Mouse (Mus musculus) left cerebral cortex, adult 18-20 months (tissue): ENCODE results near the gene Cgas. TPM values are rescaled to one million over a fixed set of nuclear protein-coding genes. Genes with fewer than 3 reads are reported as not detected.

Experiments used
- DNase-seq, 2 experiments: peaks; one replicate each; pipeline ENCODE4 v3.0.0; 2021 to 2022; ENCODE audit warnings: low spot score in 2 of 2, mixed read lengths in 1 of 2
- total RNA-seq, 2 experiments: library from RNA; stranded (reverse); gene quantifications; 2 replicates each; pipeline ENCODE4 v1.2.3; 2021

The Cgas gene
- total RNA-seq, 2 experiments from 2014 or later, result 0.40 to 0.65 TPM

DNA sequence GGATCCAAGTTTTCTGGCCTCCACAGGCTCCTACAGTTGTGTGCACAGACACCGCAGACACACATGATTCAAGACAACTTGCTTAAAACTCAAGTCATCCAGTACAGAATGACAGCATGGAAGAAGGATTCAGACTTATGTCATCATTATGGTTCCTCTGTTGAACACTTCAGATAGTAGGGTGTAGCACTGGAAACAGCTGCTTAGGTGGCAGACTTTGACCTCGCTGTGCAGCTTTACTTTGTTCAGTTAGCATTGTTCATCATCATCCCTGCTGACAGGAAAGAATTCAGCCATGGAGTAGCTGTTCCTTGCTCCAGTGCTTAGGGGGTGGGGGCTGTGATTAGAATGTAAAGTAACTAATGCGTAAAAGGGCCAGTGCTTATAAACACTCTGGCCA is 22.7 kb upstream of the Cgas start:
- no peak for DNase-seq

DNA sequence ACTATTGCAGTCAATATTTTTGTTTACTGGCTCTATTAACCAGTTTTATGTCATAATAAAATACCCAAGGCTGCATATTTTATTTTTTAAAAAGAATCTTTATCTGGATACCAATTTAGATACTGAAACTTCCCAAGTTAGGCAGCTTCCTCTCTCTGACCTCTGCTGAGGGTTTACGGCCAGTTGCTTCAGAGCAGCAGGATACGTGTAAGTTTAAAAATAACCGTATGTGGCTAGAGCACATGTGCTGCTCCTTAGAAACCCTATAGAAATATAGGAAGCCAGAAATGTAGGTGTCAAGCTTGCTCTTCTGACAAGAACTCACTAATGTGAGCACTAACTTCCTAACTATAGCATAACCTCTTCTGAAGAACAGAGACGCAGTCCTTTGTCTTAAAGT is 20.3 kb upstream of the Cgas start:
- no peak for DNase-seq

DNA sequence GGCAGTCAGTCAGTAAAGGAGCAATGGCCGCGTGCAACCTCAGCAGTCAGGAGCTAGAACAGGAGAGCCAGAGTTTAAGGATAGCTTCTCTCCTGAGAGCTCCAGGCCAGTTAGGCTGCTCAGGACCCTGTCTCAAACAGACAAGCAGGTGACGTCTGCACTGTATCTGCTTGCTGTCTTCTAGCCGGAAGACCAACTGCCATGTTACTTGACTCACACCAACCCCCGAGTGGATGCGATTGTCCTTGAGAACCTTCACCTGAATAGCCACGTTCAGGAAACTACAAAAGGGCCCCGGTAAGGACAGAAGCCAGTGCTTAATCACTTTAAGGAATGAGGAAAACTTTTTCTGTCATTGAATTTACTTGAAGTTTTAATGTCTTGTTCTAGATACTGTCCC is 14.0 kb upstream of the Cgas start:
- no peak for DNase-seq

DNA sequence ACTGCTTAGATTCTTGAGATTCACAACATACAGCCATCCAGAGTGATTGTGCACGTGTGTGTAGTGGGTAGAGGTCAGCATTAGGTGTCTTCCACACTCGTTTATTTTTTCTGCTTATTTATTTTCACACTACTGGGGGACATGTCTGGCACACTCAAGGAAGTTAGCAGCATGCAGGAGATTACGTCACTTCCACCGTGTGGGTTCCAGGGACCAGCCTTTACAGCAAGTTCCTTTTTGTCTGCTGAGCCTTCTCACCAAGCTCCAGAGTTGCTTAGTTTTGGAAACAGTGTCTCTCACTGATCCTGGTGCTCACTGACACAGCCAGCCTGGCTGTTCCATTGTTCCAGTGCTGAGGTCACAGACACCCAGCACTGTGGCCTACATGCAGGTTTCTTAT is 8.3 kb upstream of the Cgas start:
- DNase-seq, result no peak

DNA sequence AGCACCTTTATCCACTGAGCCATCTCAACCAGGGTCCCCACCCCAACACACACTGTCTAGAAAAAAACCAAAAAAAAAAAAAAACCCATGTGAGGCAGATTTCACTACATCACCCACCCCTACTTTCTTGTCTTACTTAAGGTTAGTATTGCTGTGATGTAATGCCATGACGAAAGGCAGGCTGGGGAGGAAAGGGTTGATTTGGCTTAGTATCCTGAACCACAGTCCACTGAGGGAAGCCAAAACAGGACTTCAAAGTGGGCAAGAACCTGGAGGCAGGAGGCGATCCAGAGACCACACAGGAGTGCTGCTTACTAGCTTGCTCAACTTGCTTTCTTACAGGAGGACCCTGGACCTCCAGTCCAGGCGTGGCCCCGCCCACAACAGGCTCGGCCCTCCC is 7.4 kb upstream of the Cgas start:
- DNase-seq, result no peak

DNA sequence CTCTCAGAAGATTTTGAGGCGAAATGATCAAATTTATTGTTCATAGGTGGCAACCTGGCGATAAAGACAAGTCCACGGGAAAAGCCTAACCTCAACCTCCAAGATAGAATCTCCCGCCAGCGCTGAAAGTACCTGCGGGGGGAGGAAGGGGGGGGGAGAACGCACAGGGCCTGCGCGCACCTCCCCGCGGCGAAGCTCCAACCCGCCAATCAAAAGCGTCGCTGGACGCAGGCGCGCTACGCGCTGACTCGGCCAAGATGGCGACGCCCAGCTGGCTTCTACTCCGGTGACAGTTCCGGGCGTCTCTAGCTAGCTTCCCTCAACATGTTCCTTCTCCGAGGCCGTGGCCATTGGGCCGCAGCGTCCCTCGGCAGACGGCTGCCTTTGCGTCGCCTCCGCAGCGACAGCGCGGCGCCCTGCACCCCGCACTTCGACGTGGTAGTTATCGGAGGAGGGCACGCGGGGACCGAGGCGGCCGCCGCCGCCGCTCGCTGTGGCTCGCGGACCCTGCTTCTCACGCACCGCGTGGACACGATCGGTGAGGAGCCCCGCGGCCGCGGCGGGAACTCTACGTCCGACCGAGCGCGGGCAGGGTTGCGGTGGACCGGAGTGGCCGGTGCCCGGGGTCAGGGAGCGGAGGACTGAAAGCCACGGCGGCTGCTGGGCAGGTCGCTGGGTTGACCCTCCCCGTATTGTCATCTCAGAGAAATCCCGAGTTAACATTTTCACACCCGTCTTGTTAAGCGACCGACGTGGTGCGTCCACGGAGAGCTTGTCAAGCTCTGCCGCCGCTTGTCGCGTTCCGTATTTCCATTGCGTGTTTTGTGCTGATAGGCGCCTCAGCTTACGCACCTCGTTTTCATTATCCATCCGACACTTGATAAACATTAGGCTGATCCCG is 5.2 kb upstream of the Cgas start, which contains the start of the genes Mto1 and Gm17324:
TSS of gene Mto1 (plus strand) at position 236 of the 901 bp plus-strand sequence.
TSS of gene Gm17324 (minus strand) at position 814 of the 901 bp plus-strand sequence.
- peak; percentile 85 to 91 for DNase-seq

DNA sequence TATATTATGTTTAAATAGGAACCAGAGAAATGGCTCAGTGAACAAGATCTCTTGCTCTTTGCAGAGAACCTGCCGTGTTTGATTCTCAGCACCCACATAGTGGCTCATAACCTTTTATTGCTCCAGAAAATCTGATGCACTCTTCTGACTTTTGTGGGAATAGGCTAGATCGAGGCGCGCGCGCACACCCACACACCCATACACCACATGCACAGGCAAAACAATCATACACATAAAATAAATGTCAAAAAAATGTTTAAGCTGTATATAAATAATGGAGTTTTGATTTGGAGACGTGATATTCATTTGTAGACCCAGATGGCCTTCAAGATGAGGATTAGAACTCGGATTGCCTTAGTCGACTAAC is 4.6 kb upstream of the Cgas start:
- DNase-seq, result no peak

DNA sequence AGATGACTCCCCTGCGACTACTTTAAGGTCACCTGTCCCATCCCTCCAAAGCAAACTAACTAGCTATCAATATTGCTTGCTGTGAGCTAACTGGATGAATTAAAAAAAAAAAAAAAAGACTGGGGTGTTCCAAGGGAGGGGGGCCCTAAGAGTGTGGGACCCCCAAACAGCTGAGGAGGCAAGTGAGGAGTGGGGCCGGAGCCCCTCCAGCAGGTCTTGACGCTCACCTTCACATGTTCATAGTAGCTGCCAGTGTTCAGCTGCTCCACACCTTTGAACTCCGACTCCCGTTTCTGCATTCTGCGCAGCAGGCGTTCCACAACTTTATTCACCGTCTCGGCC is 829 bp downstream of the Cgas start:
- DNase-seq, result no peak

DNA sequence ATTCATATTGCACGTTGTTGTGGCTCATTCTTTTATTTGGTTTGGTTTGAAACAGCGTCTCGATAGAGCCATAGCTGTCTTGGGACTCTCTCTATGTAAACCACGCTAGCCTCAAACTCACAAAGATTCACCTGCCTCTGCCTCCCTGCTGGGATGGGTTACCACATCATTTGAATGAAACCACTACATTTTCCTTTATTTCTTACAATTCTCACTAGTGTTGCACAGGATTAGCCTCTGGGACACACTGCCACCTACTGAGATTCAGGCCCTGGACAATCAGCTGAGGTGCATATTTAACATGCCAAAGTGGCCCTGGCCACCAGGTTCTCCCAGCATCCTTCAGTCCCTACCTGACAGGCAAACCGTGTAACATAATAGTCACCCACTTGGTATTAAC is 3.6 kb downstream of the Cgas start:
- no peak for DNase-seq

DNA sequence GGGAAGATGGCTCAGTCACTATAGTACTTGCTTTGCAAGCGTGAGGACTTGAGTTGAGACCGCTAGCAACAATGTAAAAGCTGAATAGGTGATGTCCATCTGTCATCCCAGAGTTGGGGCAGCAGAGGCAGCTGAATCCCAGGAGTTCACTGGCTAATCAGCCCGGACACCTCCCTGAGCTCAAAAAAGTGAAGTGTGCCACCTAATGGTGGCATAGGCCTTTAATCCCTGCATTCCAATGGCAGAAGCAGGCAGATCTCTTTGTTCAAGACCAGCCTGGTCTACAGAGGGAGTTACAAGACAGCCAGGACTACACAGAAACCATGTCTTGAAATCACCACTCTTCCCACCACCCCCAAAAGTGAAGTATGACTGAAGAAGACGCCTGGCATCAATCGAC is 10.6 kb downstream of the Cgas start:
- DNase-seq, result no peak

DNA sequence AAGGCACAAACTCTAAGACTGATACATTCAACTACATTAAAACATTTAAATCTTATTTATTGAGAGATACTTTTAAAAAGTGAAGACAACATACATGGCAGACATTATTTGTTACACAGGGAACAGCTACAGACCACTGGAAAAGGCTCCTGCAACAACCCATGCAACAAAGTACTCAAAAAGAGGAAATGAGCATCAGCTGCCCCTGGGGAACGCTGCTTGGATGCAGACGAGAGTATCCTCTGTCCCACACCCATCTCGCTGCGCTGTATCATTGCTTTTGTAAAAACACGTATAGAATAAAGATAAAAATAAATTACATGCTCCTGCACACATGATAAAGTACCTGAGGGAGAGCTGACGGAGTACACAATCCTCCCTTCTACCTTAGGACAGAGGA is 12.6 kb downstream of the Cgas start:
- no peak for DNase-seq

DNA sequence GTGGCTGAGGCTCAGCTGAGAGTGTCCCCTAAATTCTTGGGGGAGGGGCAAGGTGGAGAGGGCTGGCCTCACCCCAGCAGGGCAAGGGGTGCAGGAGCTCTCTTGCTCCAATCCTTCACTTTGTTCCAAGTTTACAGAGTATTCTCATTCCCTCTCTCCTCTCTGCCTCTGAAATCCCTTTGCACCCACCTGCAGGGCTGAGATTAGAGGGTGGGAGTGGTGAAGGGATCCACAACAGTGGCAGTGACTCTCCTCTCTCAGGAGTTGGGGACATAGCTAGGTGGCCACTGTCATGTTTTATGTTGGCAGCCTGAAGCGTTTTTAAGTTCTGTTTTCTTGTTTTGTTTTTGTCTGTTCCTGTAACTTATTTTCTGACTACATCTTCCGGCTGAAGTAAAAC is 13.5 kb downstream of the Cgas start:
- no peak for DNase-seq

DNA sequence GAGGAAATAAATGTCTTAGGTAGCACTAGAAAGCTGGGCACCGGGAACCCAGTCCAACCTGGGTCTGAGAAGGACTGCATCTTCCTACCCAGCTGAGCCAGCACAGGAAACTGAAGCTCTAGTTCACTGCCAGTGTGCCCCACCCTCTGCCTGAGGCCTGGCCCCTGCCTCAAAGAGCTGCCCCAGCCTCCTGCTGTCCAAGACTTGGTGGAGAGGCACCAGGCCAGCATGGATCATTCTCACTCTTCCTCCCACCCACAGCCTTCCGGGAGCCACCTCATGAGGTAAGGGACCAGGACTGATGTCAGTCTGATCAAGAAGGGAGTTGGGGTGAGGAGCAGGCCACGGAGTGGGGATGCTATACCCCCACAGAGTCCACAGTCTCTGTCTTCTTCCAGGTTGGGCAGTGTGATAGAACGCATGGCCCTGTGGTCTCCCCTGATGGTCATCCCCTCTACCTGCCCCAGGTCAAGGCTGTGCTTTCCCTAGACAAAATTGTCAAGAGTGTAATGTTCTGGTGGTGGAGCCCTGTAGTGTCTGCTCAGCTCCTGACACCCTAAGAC is 14.1 kb downstream of the Cgas start:
- DNase-seq, result no peak

DNA sequence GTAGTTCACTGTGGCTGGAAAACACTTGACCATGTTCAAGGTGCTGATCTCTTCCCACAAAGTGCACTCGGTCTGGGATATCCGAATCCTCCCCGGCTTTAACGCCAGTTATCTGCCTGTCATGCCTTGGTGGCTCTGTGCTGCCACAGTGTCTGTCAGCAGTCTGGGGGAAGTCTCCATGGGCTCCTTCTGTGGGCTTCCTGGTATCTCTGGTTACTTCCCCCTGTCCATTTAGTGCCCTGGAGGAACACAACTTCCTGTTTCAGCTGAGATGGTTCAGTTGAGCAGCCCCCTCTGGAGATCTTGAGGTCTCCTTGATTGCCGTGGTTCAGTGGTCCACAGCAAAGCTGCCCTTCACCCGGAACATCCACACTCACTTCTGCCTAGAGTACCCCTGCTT is 14.9 kb downstream of the Cgas start:
- no peak for DNase-seq

DNA sequence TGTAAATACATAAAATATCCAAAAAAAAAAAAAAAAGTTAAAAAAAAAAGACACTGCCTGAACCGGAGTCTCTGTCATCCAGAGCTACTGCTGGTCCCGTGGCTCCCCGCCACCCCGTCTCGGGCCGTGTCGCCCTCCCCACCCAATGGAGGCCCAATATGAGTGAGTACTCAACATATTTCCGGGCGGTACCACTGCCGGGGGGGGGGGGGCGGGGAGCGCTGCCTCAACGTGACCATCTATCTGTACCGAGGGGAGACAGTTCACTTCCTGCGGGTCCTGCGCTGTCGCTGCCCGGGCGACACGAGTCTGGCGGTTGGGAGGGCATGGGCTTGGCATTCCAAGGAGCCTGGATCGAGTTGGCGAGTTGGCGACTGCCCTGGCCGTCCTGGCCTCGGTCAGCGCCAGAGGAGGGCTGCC is 15.7 kb downstream of the Cgas start:
- no peak for DNase-seq

DNA sequence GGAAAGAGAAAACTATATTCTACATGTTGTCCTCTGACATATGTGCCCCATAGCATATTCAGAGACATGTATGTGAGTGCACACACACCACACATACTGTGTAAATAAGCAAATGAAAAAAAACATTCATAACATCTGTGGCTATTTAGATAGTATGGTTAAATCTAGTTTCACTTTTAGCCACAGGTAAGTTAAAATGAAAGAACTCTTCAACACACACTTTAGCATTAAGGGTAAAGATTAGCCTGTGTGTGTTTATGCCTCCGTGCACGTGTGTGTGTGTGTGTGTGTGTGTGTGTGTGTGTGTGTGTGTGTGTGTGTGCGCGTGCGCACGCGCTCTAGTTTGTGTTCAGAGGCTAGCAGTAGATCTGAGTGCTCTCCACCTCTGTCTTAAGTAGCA is 41.4 kb downstream of the Cgas start:
- no peak for DNase-seq

DNA sequence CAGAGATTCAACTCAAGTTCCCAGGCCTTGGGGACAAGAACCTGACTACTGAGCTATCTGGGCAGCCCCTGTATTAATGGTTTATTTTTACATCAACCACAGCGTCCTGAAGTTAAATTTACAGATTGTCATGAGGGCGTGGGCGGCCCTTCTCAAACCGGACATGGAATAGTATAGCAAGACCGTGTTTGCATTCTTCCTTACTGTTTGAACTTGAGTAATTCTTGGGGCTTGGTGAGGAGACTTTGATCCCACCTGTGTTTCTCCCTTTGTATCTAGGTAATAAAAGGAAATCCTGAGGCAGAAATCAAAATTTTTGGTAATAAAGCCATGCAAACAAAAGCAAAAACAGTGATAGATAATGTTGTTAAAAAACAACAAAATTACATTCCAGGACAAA is 42.5 kb downstream of the Cgas start:
- no peak for DNase-seq

DNA sequence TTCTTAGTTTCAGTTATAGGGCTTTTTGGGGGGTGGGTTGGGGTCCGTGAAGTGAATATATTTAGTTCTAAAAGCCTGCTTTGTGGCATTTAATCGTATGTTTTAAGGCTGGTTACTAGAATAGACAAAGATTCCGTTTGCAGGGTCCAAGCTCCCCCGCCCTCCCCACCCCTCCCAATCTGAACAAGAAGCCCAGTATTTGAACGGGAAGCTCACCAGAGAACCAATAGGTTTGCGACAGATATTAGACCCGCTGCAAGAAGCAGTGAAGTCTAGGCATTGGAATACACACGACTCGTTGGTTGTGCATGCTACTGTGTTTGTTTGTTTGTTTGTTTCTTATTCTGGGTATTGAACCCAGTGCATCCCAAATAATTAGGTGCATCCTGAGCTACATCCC is 46.5 kb downstream of the Cgas start:
- no peak for DNase-seq

DNA sequence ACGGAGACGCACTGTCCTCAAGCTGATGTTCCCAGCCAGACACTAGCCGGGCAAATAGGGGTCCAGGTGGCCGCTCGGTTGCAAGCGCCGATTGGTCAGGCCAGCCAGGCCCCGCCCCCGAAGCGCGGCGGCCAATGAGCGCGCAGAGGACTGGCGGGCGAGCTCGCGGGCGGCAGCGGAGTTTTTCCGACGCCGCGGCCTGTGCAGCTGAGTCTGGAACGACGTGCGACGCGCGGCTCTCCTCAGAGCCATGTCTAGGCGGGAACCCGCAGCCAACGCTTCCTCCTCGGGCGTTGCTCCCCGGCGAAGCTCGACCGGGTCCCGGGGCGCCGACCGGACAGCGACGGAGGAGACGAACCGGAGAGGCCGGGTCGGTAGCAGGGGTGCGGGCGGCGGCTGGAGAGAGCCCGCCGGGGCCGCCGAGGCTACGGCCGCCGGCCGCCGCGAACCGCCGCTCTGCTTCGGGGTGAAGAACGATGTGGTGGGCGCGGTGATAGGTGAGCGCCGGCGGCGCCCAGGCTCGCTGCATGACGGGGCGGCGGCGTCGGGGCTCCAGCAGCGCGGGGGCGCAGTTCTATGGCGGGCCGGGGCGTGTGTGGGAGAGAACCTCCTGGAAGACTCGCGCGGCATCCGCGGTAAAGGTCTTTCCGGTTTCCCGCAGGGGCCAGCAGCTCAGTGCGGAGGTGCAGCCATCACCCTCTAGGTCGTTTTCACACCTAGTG is 47.2 kb downstream of the Cgas start, which contains the start of gene Ddx43:
TSS of gene Ddx43 (plus strand) at position 148 of the 722 bp plus-strand sequence.
- DNase-seq, result peak in 1 of 2 experiments; percentile 16

DNA sequence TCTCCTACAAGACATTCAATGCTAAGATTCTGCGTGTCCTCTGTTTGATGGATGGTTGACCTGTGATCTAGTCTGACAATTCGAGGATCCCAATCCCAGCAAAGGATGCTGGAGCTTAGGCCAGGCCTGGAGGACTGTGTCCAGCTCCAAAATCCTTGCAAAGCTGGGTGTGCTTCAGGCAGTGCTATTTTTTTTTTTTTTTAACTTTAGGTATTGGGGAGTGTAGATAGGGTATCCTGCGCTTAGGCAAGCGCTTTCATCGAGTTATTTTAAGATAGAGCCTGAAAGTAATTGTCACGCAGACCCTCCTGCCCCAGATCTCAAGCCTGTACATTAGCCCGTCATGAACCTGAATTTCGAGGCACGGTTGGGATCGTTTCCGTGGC is 47.8 kb downstream of the Cgas start:
- DNase-seq, result no peak

DNA sequence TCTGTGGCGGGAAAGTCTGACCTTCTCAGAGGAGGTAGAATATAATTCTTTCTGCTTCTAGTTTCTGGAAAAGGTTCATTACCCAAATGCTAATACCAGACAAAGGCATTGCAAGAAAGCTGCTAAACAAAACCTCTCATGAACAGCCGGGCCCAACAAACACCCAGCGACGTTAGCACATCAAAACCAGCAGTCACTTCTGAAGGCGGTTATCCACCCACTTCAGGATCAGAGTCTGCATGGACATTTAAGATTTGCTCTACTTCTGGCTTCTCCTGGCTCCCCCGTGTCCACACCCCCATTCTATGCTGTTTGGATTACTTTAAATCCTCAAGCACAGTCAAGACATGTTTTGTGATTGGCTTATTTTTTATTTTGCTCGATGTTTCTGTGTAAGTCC is 48.4 kb downstream of the Cgas start:
- DNase-seq, result peak in 1 of 2 experiments; percentile 23

DNA sequence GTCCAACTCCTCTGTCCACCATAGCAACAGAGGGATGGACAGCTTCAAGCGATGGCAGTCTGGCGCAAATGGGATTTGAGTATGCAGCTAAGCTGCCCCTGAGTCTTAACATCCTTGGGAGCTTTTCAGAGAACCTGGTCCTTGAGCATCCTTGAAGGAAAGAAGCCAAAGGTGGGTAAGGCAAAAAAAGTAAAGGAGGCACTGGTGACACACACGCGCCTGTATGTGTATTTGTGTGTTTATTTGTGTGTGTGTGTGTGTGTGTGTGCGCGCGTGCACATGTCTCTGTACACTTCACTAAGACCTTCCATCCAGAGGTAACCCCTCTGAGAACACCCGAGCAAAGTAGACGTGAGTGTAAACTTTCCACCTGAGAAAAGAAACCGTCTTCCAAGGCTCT is 49.3 kb downstream of the Cgas start:
- DNase-seq, result no peak
